Mouse (Mus musculus) megakaryocyte, adult 5-6 weeks (primary cell): ENCODE data around the gene Btbd35f24. TPM values are rescaled to one million over a fixed set of nuclear protein-coding genes. Genes with fewer than 3 reads are reported as not detected.
"Not testable (repeated sequence)": the region's sequence is repeated elsewhere in the genome, so short reads cannot be mapped to it uniquely, and the experiment has no call there.

ENCODE experiments used
- ATAC-seq: 2 replicates; pipeline ENCODE4 v1.8.0; 2016; ENCODE audit warnings: mild to moderate bottlenecking, inconsistent platforms; ENCODE audit not compliant: poor library complexity, severe bottlenecking
- total RNA-seq, 2 experiments: library from RNA; stranded (forward) in 1 of 2; stranded (reverse) in 1 of 2; fragments of 153-499, 151-499 nt in 1 of 2; fragments of 221-1000, 200-1000 nt in 1 of 2; gene quantifications; 2 replicates each; pipeline versions ENCODE4 v1.2.3 to v1.2.4; 2015 to 2017

Gene Btbd35f24
- total RNA-seq (2015) (not detected in 2 replicates), total RNA-seq (2017) (not detected in 2 replicates)

- not testable (repeated sequence) for ATAC-seq
Measured at GRCm38 (mm10) chrX:3195727-3196126, at the start of gene Btbd35f24. Btbd35f24 (minus strand) TSS chrX:3195827.

Other genes with a start within 250 kb of the Btbd35f24 start
- gene Btbd35f23, start 119.0 kb downstream of the Btbd35f24 start, total RNA-seq (2015), result not detected in 2 replicates
- not detected in 2 replicates for gene Btbd35f23, start 119.0 kb downstream of the Btbd35f24 start, total RNA-seq (2017)
- not detected in 2 replicates for gene Btbd35f11, start 247.9 kb upstream of the Btbd35f24 start, total RNA-seq (2015)
- gene Btbd35f11, start 247.9 kb upstream of the Btbd35f24 start, total RNA-seq (2017), result not detected in 2 replicates